Mouse (Mus musculus) limb, embryonic 14.5 days (tissue): ENCODE measurements around the gene Rspo4. TPM values are rescaled to one million over a fixed set of nuclear protein-coding genes. Genes with fewer than 3 reads are reported as not detected.

Experiments used
- ATAC-seq: fragments of 200-750 bp; cut with Nextera tagmentation; 2 replicates; pipeline ENCODE4 v1.8.0; 2017; ENCODE audit warnings: low read depth, moderate number of reproducible peaks, moderate TSS enrichment; ENCODE audit not compliant: low FRiP score
- DNase-seq: peaks from one replicate; pipeline ENCODE4 v3.0.0-alpha.2; 2015; ENCODE audit warnings: low spot score
- H3K27ac ChIP-seq: fragments of 300-500 bp; sonication (generic); replicated peaks from 2 replicates; pipeline ENCODE4 v1.5.1; 2014; ENCODE audit warnings: low read depth, mild to moderate bottlenecking, low read length, moderate library complexity, mixed read lengths
- H3K27me3 ChIP-seq: fragments of 300-500 bp; sonication (generic); 2 replicates; pipeline ENCODE4 v1.6.1; 2014; ENCODE audit warnings: low read length, mixed read lengths; ENCODE audit not compliant: control insufficient read depth, insufficient read depth
- H3K36me3 ChIP-seq: fragments of 300-500 bp; sonication (generic); 2 replicates; pipeline ENCODE4 v1.6.1; 2014; ENCODE audit warnings: mild to moderate bottlenecking, low read length, moderate library complexity, mixed read lengths; ENCODE audit not compliant: control insufficient read depth, insufficient read depth
- H3K4me1 ChIP-seq: fragments of 300-500 bp; sonication (generic); 2 replicates; pipeline ENCODE4 v1.6.1; 2014; ENCODE audit warnings: antibody characterized with exemption, low read length, mixed read lengths; ENCODE audit not compliant: control insufficient read depth, insufficient read depth
- H3K4me2 ChIP-seq: fragments of 300-500 bp; sonication (generic); replicated peaks from 2 replicates; pipeline ENCODE4 v1.6.1; 2014; ENCODE audit warnings: low read depth, mild to moderate bottlenecking, low read length, moderate library complexity; ENCODE audit not compliant: severe bottlenecking
- H3K4me3 ChIP-seq: fragments of 300-500 bp; sonication (generic); replicated peaks from 2 replicates; pipeline ENCODE4 v1.5.1; 2014; ENCODE audit warnings: low read length
- H3K9ac ChIP-seq: fragments of 300-500 bp; sonication (generic); 2 replicates; pipeline ENCODE4 v1.6.1; 2014; ENCODE audit warnings: mild to moderate bottlenecking, low read depth, low read length, moderate library complexity; ENCODE audit not compliant: severe bottlenecking
- H3K9me3 ChIP-seq: fragments of 300-500 bp; sonication (generic); 2 replicates; pipeline ENCODE4 v1.6.1; 2016; ENCODE audit warnings: low read length; ENCODE audit not compliant: control insufficient read depth
- POLR2A ChIP-seq: fragments of 200-500 bp; IDR thresholded peaks from 2 replicates; pipeline ENCODE4 v1.8.0; 2012; ENCODE audit warnings: inconsistent platforms, mild to moderate bottlenecking, moderate library complexity, borderline replicate concordance; ENCODE audit not compliant: insufficient read depth, insufficient read length; ENCODE audit errors: extremely low read depth
- WGBS: fragments of 180-500 bp; shearing (Covaris S2); extraction: QIAGEN DNeasy Blood & Tissue Kit; methylation state at CpG from one replicate; pipeline ENCODE4 v1.1.7; 2014; 5-methylcytosine and 5-hydroxymethylcytosine counted together
- polyA plus RNA-seq, 2 experiments: library from polyadenylated mRNA; depleted of rRNA in 1 of 2; stranded (reverse) in 1 of 2; unstranded in 1 of 2; fragments of >200 nt; fragmentation: Nextera tagmentation in 1 of 2; extraction: Ambion mirVana in 1 of 2; gene quantifications; 2 replicates each; pipeline versions ENCODE4 v1.2.1 to v1.2.3; 2012 to 2014

Rspo4 gene
- polyA plus RNA-seq, 2 experiments, result 0.65 to 0.83 TPM

- H3K36me3 ChIP-seq, result no peaks in the 10 kb centered on the region
- no peak overlapping the region for H3K27ac ChIP-seq
- H3K27me3 ChIP-seq, result no peaks in the 10 kb centered on the region
- H3K9me3 ChIP-seq, result no peaks in the 10 kb centered on the region
- H3K4me1 ChIP-seq, result peaks cover 12% of the 10 kb centered on the region
- no peak for TF ChIP-seq POLR2A
- 52% methylated on average over 15 of the region's 15 CpGs for WGBS
- no peak overlapping the region for H3K4me3 ChIP-seq
- H3K4me2 ChIP-seq, result no peak overlapping the region
- ATAC-seq, result no peak
- 0 out of 2 replicates have a peak overlapping the region, but pooled peaks have one; percentile 4 for H3K9ac ChIP-seq
- DNase-seq, result no peak
Measured at GRCm38 (mm10) chr2:151893122-151893774, 50.5 kb downstream of the Rspo4 start.

GRCm38 (mm10) chr2:151894209-151894980, 51.7 kb downstream of the Rspo4 start:
- Histone ChIP-seq H3K27me3 (no peaks in the 10 kb centered on the region), H3K4me1 (peaks cover 12% of the 10 kb centered on the region), H3K4me3 (no peak overlapping the region), H3K9ac (no peak overlapping the region), H3K9me3 (no peaks in the 10 kb centered on the region), H3K27ac (0 out of 2 replicates have a peak overlapping the region, but pooled peaks have one; percentile 56), H3K36me3 (no peaks in the 10 kb centered on the region), H3K4me2 (no peak overlapping the region)
- ATAC-seq (peak; percentile 71), DNase-seq (no peak)
- no peak for TF ChIP-seq POLR2A
- 35% methylated on average over 8 of the region's 8 CpGs for WGBS

GRCm38 (mm10) chr2:151895911-151896310, 53.2 kb downstream of the Rspo4 start:
- H3K4me2 ChIP-seq, result no peak overlapping the region
- ATAC-seq (no peak), DNase-seq (no peak)
- H3K9me3 ChIP-seq, result no peaks in the 10 kb centered on the region
- no peak overlapping the region for H3K9ac ChIP-seq
- TF ChIP-seq POLR2A, result no peak
- WGBS, result 57% methylated on average over 5 of the region's 5 CpGs
- H3K4me1 ChIP-seq, result peaks cover 12% of the 10 kb centered on the region
- no peaks in the 10 kb centered on the region for H3K36me3 ChIP-seq
- H3K4me3 ChIP-seq, result no peak overlapping the region
- H3K27me3 ChIP-seq, result no peaks in the 10 kb centered on the region
- no peak overlapping the region for H3K27ac ChIP-seq

GRCm38 (mm10) chr2:151898106-151898505, 55.4 kb downstream of the Rspo4 start:
- TF ChIP-seq POLR2A, result no peak
- 78% methylated on average over 1 of the region's 1 CpGs for WGBS
- Histone ChIP-seq H3K9me3 (no peaks in the 10 kb centered on the region), H3K9ac (no peak overlapping the region), H3K4me3 (no peak overlapping the region), H3K27me3 (no peaks in the 10 kb centered on the region), H3K36me3 (no peaks in the 10 kb centered on the region), H3K4me1 (peaks cover 12% of the 10 kb centered on the region), H3K27ac (no peak overlapping the region), H3K4me2 (no peak overlapping the region)
- ATAC-seq (no peak), DNase-seq (no peak)

GRCm38 (mm10) chr2:151900845-151901244, 58.1 kb downstream of the Rspo4 start:
- Histone ChIP-seq H3K4me3 (no peak overlapping the region), H3K9ac (no peak overlapping the region), H3K9me3 (no peaks in the 10 kb centered on the region), H3K36me3 (no peaks in the 10 kb centered on the region), H3K4me2 (no peak overlapping the region), H3K27me3 (no peaks in the 10 kb centered on the region), H3K27ac (no peak overlapping the region), H3K4me1 (no peaks in the 10 kb centered on the region)
- WGBS, result 32% methylated on average over 4 of the region's 4 CpGs
- no peak for DNase-seq
- no peak for TF ChIP-seq POLR2A
- ATAC-seq, result no peak
